Mouse (Mus musculus) hindbrain, embryonic 15.5 days (tissue): ENCODE data around the gene Rnf31. TPM values are rescaled to one million over a fixed set of nuclear protein-coding genes. Genes with fewer than 3 reads are reported as not detected.
A peak's percentile ranks its signal among the peaks of the same experiment; 100 is the strongest.

Experiments used
- ATAC-seq: fragments of 200-750 bp; cut with Nextera tagmentation; 2 replicates; pipeline ENCODE4 v1.8.0; 2017; ENCODE audit warnings: low read depth, moderate number of reproducible peaks, moderate TSS enrichment; ENCODE audit not compliant: low FRiP score
- H3K27ac ChIP-seq: fragments of 300-500 bp; sonication (generic); replicated peaks from 2 replicates; pipeline ENCODE4 v1.5.1; 2015; ENCODE audit warnings: mild to moderate bottlenecking, inconsistent platforms
- H3K27me3 ChIP-seq: fragments of 300-500 bp; sonication (generic); 2 replicates; pipeline ENCODE4 v1.6.1; 2015; ENCODE audit warnings: control low read depth, inconsistent platforms
- H3K36me3 ChIP-seq: fragments of 300-500 bp; sonication (generic); 2 replicates; pipeline ENCODE4 v1.6.1; 2015; ENCODE audit warnings: control low read depth, inconsistent platforms
- H3K4me1 ChIP-seq: fragments of 300-500 bp; sonication (generic); replicated peaks from 2 replicates; pipeline ENCODE4 v1.6.1; 2015; ENCODE audit warnings: control low read depth, inconsistent platforms
- H3K4me2 ChIP-seq: fragments of 300-500 bp; sonication (generic); 2 replicates; pipeline ENCODE4 v1.6.1; 2015; ENCODE audit warnings: moderate library complexity, mild to moderate bottlenecking, inconsistent platforms
- H3K4me3 ChIP-seq: fragments of 300-500 bp; sonication (generic); 2 replicates; pipeline ENCODE4 v1.5.1; 2015; ENCODE audit warnings: mild to moderate bottlenecking, inconsistent platforms
- H3K9ac ChIP-seq: fragments of 300-500 bp; sonication (generic); 2 replicates; pipeline ENCODE4 v1.6.1; 2015; ENCODE audit warnings: inconsistent platforms
- H3K9me3 ChIP-seq: fragments of 300-500 bp; sonication (generic); 2 replicates; pipeline ENCODE4 v1.6.1; 2016; ENCODE audit warnings: control low read depth, inconsistent platforms
- WGBS: fragments of 180-500 bp; shearing (Covaris S2); methylation state at CpG from one replicate; pipeline ENCODE4 v1.1.7; 2015; 5-methylcytosine and 5-hydroxymethylcytosine counted together
- polyA plus RNA-seq: library from polyadenylated mRNA; unstranded; fragments of >200 nt; fragmentation: Nextera tagmentation; extraction: Ambion mirVana; gene quantifications from 2 replicates; pipeline ENCODE4 v1.2.1, GENCODE M21; 2015

Gene Rnf31
- polyA plus RNA-seq, 1 experiment from 2014 or later: 25.7 TPM

DNA sequence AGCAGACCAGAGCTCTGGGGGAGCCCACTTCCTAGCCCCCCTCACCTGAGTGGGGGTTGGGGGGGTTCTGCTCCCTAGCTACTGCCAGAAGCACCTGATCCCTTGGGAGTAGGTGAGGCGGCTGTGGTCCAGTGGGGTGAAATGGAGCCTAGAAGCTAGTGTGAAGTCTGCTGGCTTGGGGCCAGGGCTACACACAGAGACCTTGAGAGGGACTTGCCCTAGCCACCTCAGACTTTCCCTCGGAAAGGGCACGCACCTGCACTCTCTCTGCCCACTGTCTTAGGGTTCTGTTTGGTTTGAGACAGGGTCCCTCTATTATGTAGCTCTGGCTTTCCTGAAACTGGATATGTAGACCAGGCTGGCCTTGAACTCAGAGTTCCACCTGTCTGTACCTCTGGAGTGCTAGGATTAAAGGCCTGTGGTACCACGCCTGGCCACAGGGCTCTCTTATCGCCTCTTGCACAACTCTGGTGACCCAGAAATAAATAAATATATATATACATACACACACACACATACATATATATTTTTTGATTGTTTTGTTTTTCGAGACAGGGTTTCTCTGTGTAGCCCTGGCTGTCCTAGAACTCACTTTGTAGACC is 12.7 kb upstream of the Rnf31 start:
- peak overlapping the region; percentile 75 for H3K4me3 ChIP-seq
- 32% methylated on average over 6 of the region's 6 CpGs for WGBS
- H3K27ac ChIP-seq: peak overlapping the region; percentile 88
- peak overlapping the region; percentile 89 for H3K9ac ChIP-seq
- H3K9me3 ChIP-seq: no peaks in the 10 kb centered on the region
- H3K36me3 ChIP-seq: peaks cover 17% of the 10 kb centered on the region
- H3K4me2 ChIP-seq: peak overlapping the region; percentile 97
- no peaks in the 10 kb centered on the region for H3K27me3 ChIP-seq
- H3K4me1 ChIP-seq: peaks cover 21% of the 10 kb centered on the region
- ATAC-seq: peak; percentile 32

DNA sequence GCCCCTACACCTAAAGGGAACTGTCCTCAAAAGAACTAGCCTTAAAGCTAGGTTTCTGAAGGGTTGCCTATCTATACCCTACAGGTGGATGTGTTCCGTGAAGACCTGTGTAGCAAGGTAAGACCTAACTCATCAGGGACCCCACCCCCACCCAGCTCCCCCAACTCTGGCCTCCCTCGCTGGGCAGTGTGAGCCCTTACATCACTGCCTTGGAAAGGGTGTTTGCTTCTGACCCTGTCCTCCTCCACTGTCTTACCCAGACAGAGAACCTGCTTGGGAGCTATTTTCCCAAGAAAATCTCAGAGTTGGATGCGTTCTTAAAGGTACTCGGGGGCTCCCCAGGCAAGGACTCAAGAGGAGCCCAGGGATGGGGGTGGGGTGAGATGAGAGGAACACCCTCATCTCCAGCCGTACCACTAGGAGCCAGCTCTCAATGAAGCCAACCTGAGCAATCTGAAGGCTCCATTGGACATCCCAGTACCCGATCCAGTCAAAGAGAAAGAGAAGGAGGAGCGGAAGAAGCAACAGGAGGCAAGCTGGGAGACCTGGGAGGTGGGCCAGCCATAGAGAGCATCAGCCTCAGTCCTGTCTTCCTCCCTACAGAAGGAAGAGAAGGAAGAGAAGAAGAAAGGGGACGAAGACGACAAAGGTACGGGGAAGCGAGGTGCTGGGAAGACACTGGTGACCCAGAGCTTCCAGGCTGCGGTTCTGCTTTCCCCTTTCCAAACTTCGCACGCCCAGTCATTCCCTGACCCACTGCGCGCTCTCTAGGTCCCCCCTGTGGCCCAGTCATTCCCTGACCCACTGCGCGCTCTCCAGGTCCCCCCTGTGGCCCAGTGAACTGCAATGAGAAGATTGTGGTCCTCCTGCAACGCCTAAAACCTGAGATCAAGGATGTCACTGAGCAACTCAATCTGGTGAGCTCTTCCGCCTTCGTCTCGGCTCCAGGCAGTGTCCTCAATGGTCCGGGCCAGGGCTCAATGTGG is 11.7 kb upstream of the Rnf31 start:
- no peaks in the 10 kb centered on the region for H3K27me3 ChIP-seq
- WGBS: 87% methylated on average over 23 of the region's 23 CpGs
- H3K36me3 ChIP-seq: peaks cover 17% of the 10 kb centered on the region
- H3K9ac ChIP-seq: no peak overlapping the region
- peaks cover 24% of the 10 kb centered on the region for H3K4me1 ChIP-seq
- no peaks in the 10 kb centered on the region for H3K9me3 ChIP-seq
- no peak overlapping the region for H3K27ac ChIP-seq
- no peak overlapping the region for H3K4me3 ChIP-seq
- no peak for ATAC-seq
- H3K4me2 ChIP-seq: peak overlapping the region; percentile 97; the same call in 1 of the 2 replicates

- H3K9ac ChIP-seq: no peak overlapping the region
- no peaks in the 10 kb centered on the region for H3K27me3 ChIP-seq
- H3K4me1 ChIP-seq: peaks cover 31% of the 10 kb centered on the region
- no peak overlapping the region for H3K27ac ChIP-seq
- no peak overlapping the region for H3K4me2 ChIP-seq
- no peak for ATAC-seq
- no peaks in the 10 kb centered on the region for H3K9me3 ChIP-seq
- peaks cover 17% of the 10 kb centered on the region for H3K36me3 ChIP-seq
- H3K4me3 ChIP-seq: no peak overlapping the region
- 94% methylated on average over 16 of the region's 16 CpGs for WGBS
These were observed 10.8 kb upstream of the Rnf31 start for GRCm38 (mm10) chr14:55580731-55581130.

DNA sequence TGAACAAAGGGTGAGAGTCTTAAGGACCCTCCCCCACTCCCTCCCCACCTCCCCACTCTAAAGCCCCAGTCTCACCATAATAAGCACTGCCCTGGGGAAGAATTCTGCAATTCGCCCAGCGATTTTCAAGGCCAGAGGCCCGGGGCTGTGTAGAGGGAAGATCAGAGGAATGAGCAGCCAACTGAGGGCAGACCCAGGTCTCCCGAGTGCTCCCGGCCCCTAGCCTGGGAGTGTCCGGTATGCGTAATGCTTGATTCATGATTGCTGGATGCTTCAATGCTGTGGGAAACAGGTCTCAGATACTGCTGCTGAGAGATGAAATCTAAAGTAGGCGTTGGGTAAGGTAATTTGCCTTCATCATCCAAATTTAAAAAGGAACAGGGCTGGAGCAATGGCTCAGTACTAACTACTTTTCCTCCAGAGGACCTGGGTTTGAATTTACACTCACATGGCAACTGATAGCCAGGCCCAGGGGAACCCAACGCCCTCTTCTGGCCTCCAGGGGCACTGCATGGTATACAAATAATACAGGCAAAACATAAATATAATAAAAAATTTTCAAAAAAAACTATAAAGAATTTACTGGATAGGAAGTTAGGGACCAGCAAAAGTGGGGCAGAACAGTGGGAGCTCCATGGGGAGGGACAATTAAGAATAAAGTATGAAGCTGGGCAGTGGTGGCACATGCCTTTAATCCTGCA is 9.4 kb upstream of the Rnf31 start:
- WGBS: 79% methylated on average over 9 of the region's 9 CpGs
- H3K4me2 ChIP-seq: no peak overlapping the region

DNA sequence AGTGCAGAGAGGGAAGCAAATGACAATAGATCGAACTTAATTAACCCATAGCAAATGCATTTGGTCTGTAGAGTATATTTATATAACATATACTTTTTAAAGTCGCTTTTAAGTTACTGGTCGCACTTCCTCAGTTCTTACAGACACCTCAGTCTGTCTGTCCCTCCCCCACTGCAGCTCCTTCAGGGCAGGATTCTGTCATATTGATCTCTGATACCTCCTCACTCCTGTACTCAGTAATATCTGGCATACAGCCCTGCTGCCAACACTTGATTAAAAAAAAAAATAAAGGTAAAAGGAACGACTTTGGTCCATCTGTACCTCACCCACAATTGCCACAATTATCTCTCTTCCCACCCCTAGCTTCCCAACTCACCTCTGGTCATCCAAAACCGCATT is 7.2 kb upstream of the Rnf31 start:
- H3K9me3 ChIP-seq: no peaks in the 10 kb centered on the region
- H3K9ac ChIP-seq: peak overlapping the region; percentile 50
- peaks cover 26% of the 10 kb centered on the region for H3K36me3 ChIP-seq
- H3K4me3 ChIP-seq: peak overlapping the region; percentile 46
- no peak overlapping the region for H3K27ac ChIP-seq
- peak overlapping the region; percentile 77 for H3K4me2 ChIP-seq
- no peaks in the 10 kb centered on the region for H3K27me3 ChIP-seq
- no peak for ATAC-seq
- 40% methylated on average over 5 of the region's 5 CpGs for WGBS
- peaks cover 16% of the 10 kb centered on the region for H3K4me1 ChIP-seq

More for the DNA sequence above, 9.4 kb upstream of the Rnf31 start:
- no peak overlapping the region for H3K4me3 ChIP-seq
- H3K36me3 ChIP-seq: peaks cover 19% of the 10 kb centered on the region
- no peaks in the 10 kb centered on the region for H3K27me3 ChIP-seq
- H3K4me1 ChIP-seq: peaks cover 31% of the 10 kb centered on the region
- ATAC-seq: no peak
- no peak overlapping the region for H3K9ac ChIP-seq
- H3K9me3 ChIP-seq: no peaks in the 10 kb centered on the region
- H3K27ac ChIP-seq: no peak overlapping the region

DNA sequence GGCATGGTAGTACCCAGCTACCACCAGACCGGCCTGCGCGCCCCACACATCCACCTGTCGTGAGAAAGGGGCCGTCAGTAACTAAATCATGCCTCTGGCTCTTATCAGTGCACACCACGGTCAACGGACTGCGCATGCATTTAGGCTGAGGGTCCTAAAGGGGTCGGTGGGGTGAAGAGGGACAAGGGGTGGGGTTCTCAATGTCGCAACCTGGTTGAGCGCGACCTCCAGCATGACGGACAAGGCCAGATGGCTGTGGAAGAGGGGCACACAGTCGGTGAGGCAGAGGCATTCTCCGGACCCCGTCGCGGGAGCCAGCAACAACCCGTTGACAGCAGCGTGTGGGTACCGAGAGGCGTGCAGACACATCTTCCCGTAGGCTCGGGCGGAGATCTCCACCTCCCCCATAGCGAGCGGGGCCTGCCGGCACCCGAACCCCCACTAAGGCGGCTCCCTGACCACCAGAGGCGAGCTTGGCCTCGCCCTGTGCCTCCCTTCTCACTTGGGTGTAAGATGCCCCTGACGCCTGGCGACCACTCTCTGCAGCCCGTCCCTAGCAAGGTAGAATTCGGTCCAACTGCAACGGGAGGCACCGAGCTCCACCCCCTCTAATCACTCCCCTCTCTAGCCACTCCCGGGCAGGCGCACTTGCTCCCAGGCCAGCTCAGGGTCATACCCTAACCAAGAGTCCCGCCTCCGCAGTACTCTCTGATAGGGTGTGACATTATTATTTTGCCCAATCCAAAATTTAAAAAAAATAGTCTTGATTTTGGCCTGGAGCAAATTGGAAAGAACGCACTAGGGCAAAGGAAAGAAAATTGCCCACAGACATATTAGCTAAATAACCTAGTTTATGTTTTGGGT is 6.6 kb upstream of the Rnf31 start, which contains the start of gene Emc9:
Emc9 (minus strand) TSS at position 601 of the 864 bp plus-strand sequence.
- Histone ChIP-seq H3K9me3 (no peaks in the 10 kb centered on the region), H3K9ac (peak within 1 kb of the TSS; percentile 50), H3K27ac (peak within 1 kb of the TSS; percentile 56), H3K4me2 (peak within 1 kb of the TSS; percentile 77), H3K4me1 (peaks cover 16% of the 10 kb centered on the region), H3K4me3 (peak within 1 kb of the TSS; percentile 46), H3K27me3 (no peaks in the 10 kb centered on the region), H3K36me3 (peaks cover 26% of the 10 kb centered on the region)
- 3% methylated on average over 43 of the region's 43 CpGs for WGBS
- peak; percentile 77 for ATAC-seq

- WGBS: 58% methylated on average over 6 of the region's 6 CpGs
- Histone ChIP-seq H3K27ac (0 out of 2 replicates have a peak overlapping the region, but pooled peaks have one; percentile 32), H3K4me1 (peaks cover 23% of the 10 kb centered on the region), H3K9ac (no peak overlapping the region), H3K27me3 (no peaks in the 10 kb centered on the region), H3K9me3 (no peaks in the 10 kb centered on the region), H3K36me3 (peaks cover 25% of the 10 kb centered on the region), H3K4me3 (peak overlapping the region; percentile 46), H3K4me2 (peak overlapping the region; percentile 77)
- ATAC-seq: no peak
These were observed 5.9 kb upstream of the Rnf31 start for GRCm38 (mm10) chr14:55585566-55585960.

DNA sequence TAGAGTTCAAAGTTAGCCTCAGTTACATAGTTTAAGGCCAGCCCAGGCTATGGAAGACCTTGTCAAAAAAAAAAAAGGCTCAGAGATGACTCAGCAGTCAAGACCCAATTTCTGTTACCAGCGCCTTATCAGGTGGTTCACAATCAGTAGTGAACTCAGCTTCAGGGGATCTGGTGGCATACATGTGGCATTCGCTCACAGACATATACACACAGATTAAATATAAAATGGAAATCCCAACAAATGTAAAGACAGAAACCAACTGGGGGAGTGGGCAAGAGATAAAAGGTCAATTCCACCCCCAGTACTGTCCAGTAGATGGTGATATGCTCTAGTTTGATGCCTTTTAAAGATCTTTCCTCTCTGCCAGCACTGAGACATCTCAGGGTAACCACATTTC is 5.4 kb upstream of the Rnf31 start:
- ATAC-seq: no peak
- no peak overlapping the region for H3K4me3 ChIP-seq
- H3K4me1 ChIP-seq: peaks cover 24% of the 10 kb centered on the region
- H3K36me3 ChIP-seq: peaks cover 19% of the 10 kb centered on the region
- no peaks in the 10 kb centered on the region for H3K9me3 ChIP-seq
- H3K27ac ChIP-seq: no peak overlapping the region
- no peak overlapping the region for H3K4me2 ChIP-seq
- WGBS: 94% methylated on average over 2 of the region's 2 CpGs
- no peak overlapping the region for H3K9ac ChIP-seq
- H3K27me3 ChIP-seq: no peaks in the 10 kb centered on the region

DNA sequence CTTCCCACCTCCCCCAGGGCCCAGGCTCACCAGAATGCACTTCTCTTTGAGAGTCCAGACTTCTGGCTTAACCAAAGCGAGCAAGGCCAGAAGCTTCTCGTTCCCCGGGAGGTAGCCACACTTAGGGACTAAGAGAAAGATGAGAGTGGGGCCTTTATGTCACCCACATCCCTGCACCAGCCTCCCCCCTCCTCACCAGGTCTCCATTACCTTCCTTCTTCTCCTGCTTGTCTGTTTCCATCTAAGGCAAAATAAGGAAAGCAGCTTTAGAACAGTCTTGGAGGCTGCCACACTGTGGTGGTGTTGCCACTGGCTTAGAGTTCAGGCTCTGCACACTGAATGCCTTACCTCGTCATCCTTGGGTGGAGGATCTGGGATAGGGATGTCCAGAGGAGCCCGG is 2.2 kb upstream of the Rnf31 start:
- Histone ChIP-seq H3K27me3 (no peaks in the 10 kb centered on the region), H3K4me2 (no peak overlapping the region), H3K9me3 (no peaks in the 10 kb centered on the region), H3K9ac (no peak overlapping the region), H3K4me3 (no peak overlapping the region), H3K4me1 (peaks cover 43% of the 10 kb centered on the region), H3K36me3 (peaks cover 11% of the 10 kb centered on the region), H3K27ac (no peak overlapping the region)
- no peak for ATAC-seq
- WGBS: 93% methylated on average over 5 of the region's 5 CpGs

DNA sequence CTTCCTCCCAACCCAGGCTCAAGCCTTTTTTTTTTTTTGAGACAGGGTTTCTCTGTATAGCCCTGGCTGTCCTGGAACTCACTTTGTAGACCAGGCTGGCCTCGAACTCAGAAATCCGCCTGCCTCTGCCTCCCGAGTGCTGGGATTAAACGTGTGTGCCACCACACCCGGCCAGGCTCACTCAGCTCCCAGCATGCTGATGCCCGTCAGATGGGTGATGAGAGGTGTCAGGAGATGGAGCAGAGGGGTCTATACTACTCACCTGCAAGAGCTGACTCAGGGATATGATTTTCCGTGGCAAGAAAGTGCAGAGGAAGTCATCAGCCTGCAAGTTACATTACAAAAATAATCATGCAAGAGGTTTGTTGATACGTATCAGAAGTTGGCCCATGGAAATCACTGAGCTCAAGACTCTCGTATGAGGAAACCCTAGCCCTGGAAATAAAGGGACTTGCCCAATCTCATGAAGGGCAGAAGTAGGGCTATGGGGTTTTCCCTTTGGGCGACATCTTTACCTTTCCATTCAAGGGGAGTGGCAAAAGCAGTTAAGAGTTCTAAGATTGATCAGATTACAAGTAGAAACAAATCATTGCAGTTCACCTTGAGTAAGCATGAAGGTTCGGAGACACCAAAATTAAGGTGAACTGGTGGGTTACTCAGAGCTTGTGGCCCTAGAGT is 1.6 kb upstream of the Rnf31 start:
- H3K9me3 ChIP-seq: no peaks in the 10 kb centered on the region
- peak overlapping the region; percentile 87 for H3K4me2 ChIP-seq
- peaks cover 17% of the 10 kb centered on the region for H3K36me3 ChIP-seq
- H3K4me3 ChIP-seq: peak overlapping the region; percentile 80
- peak overlapping the region; percentile 78 for H3K9ac ChIP-seq
- H3K4me1 ChIP-seq: peaks cover 43% of the 10 kb centered on the region
- H3K27ac ChIP-seq: no peak overlapping the region
- no peak for ATAC-seq
- no peaks in the 10 kb centered on the region for H3K27me3 ChIP-seq
- WGBS: 90% methylated on average over 11 of the region's 11 CpGs
